Mouse (Mus musculus): Measurements from ENCODE around the gene Olfr417. TPM values are rescaled to one million over a fixed set of nuclear protein-coding genes. Genes with fewer than 3 reads are reported as not detected.
"Not testable (repeated sequence)": the region's sequence is repeated elsewhere in the genome, so short reads cannot be mapped to it uniquely, and the experiment has no call there.

Gene Olfr417
- polyA plus RNA-seq (2016; fragmentation: Nextera tagmentation; extraction: Ambion mirVana) = not detected in 2 replicates

- Histone ChIP-seq H3K4me1 (no peaks in the 10 kb centered on the region), H3K9me3 (no peaks in the 10 kb centered on the region), H3K4me3 (no peak within 1 kb of the TSS), H3K36me3 (no peaks in the 10 kb centered on the region), H3K27ac (no peak within 1 kb of the TSS), H3K27me3 (ENCODE audit: insufficient read depth, poor library complexity, severe bottlenecking) (no peaks in the 10 kb centered on the region)
- no peak for DNase-seq (ENCODE audit: low spot score)
- WGBS = 71% methylated on average over 2 of the region's 2 CpGs
Measured at GRCm38 (mm10) chr1:174364882-174365451, at the start of gene Olfr417. Olfr417 (plus strand) TSS chr1:174365122.

- H3K4me3 ChIP-seq = no peak overlapping the region
- no peaks in the 10 kb centered on the region for H3K4me1 ChIP-seq
- no peaks in the 10 kb centered on the region for H3K36me3 ChIP-seq
- no peak for DNase-seq (ENCODE audit: low spot score)
- H3K9me3 ChIP-seq = no peaks in the 10 kb centered on the region
- WGBS = 80% methylated on average over 2 of the region's 2 CpGs
- no peak overlapping the region for H3K27ac ChIP-seq
- H3K27me3 ChIP-seq (ENCODE audit: insufficient read depth, poor library complexity, severe bottlenecking) = no peaks in the 10 kb centered on the region
Measured at GRCm38 (mm10) chr1:174317308-174317707, 47.6 kb upstream of the Olfr417 start.

GRCm38 (mm10) chr1:174330218-174330617 is 34.7 kb upstream of the Olfr417 start, which contains the start of gene Mptx1:
Mptx1 (plus strand) TSS chr1:174330518.
- no peaks in the 10 kb centered on the region for H3K27me3 ChIP-seq (ENCODE audit: insufficient read depth, poor library complexity, severe bottlenecking)
- H3K9me3 ChIP-seq = no peaks in the 10 kb centered on the region
- H3K36me3 ChIP-seq = no peaks in the 10 kb centered on the region
- H3K27ac ChIP-seq = no peak within 1 kb of the TSS
- DNase-seq (ENCODE audit: low spot score) = no peak
- H3K4me1 ChIP-seq = no peaks in the 10 kb centered on the region
- H3K4me3 ChIP-seq = no peak within 1 kb of the TSS

- DNase-seq (ENCODE audit: low spot score); H3K36me3 ChIP-seq: not testable (repeated sequence)
- 86% methylated on average over 1 of the region's 1 CpGs for WGBS
Measured at GRCm38 (mm10) chr1:174353636-174354035, 11.3 kb upstream of the Olfr417 start.

GRCm38 (mm10) chr1:174354640-174355039 is 10.3 kb upstream of the Olfr417 start:
- Histone ChIP-seq H3K27me3 (ENCODE audit: insufficient read depth, poor library complexity, severe bottlenecking) (no peaks in the 10 kb centered on the region), H3K9me3 (no peaks in the 10 kb centered on the region), H3K27ac (no peak overlapping the region), H3K4me3 (no peak overlapping the region), H3K36me3 (no peaks in the 10 kb centered on the region), H3K4me1 (no peaks in the 10 kb centered on the region)
- DNase-seq (ENCODE audit: low spot score) = no peak
- WGBS = 72% methylated on average over 5 of the region's 5 CpGs

More at GRCm38 (mm10) chr1:174353636-174354035, 11.3 kb upstream of the Olfr417 start:
- not testable (repeated sequence) for H3K4me1 ChIP-seq; H3K9me3 ChIP-seq; H3K27ac ChIP-seq; H3K27me3 ChIP-seq (ENCODE audit: insufficient read depth, poor library complexity, severe bottlenecking); H3K4me3 ChIP-seq

- no peak overlapping the region for H3K4me3 ChIP-seq
- H3K9me3 ChIP-seq = no peaks in the 10 kb centered on the region
- H3K27me3 ChIP-seq (ENCODE audit: insufficient read depth, poor library complexity, severe bottlenecking) = no peaks in the 10 kb centered on the region
- no peaks in the 10 kb centered on the region for H3K4me1 ChIP-seq
- WGBS = 91% methylated on average over 3 of the region's 3 CpGs
- no peak overlapping the region for H3K27ac ChIP-seq
- H3K36me3 ChIP-seq = no peaks in the 10 kb centered on the region
- DNase-seq (ENCODE audit: low spot score) = no peak
Measured at GRCm38 (mm10) chr1:174373799-174374198, 8.9 kb downstream of the Olfr417 start.

GRCm38 (mm10) chr1:174390746-174391145 is 25.8 kb downstream of the Olfr417 start, which contains the start of gene Olfr248:
Olfr248 (plus strand) TSS chr1:174391046.
- Histone ChIP-seq H3K36me3 (no peaks in the 10 kb centered on the region), H3K4me1 (no peaks in the 10 kb centered on the region), H3K9me3 (no peaks in the 10 kb centered on the region), H3K27ac (no peak within 1 kb of the TSS), H3K4me3 (no peak within 1 kb of the TSS), H3K27me3 (ENCODE audit: insufficient read depth, poor library complexity, severe bottlenecking) (no peaks in the 10 kb centered on the region)
- WGBS = 78% methylated on average over 2 of the region's 2 CpGs
- no peak for DNase-seq (ENCODE audit: low spot score)

GRCm38 (mm10) chr1:174422959-174423358 is 58.0 kb downstream of the Olfr417 start:
- no peak overlapping the region for H3K27ac ChIP-seq
- no peak overlapping the region for H3K4me3 ChIP-seq
- 53% methylated on average over 4 of the region's 4 CpGs for WGBS
- H3K36me3 ChIP-seq = no peaks in the 10 kb centered on the region
- H3K27me3 ChIP-seq (ENCODE audit: insufficient read depth, poor library complexity, severe bottlenecking) = no peaks in the 10 kb centered on the region
- H3K4me1 ChIP-seq = no peaks in the 10 kb centered on the region
- DNase-seq (ENCODE audit: low spot score) = no peak
- H3K9me3 ChIP-seq = no peaks in the 10 kb centered on the region

- H3K36me3 ChIP-seq = no peaks in the 10 kb centered on the region
- 60% methylated on average over 1 of the region's 1 CpGs for WGBS
- H3K27me3 ChIP-seq (ENCODE audit: insufficient read depth, poor library complexity, severe bottlenecking) = no peaks in the 10 kb centered on the region
- no peak within 1 kb of the TSS for H3K4me3 ChIP-seq
- H3K9me3 ChIP-seq = no peaks in the 10 kb centered on the region
- H3K27ac ChIP-seq = no peak within 1 kb of the TSS
- no peak for DNase-seq (ENCODE audit: low spot score)
- H3K4me1 ChIP-seq = no peaks in the 10 kb centered on the region
Measured at GRCm38 (mm10) chr1:174423764-174424163, 58.8 kb downstream of the Olfr417 start, which contains the start of gene Olfr414. Olfr414 (plus strand) TSS chr1:174424064.

Other genes starting within 250 kb of the Olfr417 start
- not detected in 2 replicates for gene Olfr231, start 244.0 kb upstream of the Olfr417 start, polyA plus RNA-seq (2016; fragmentation: Nextera tagmentation; extraction: Ambion mirVana)
- not detected in 2 replicates for gene Olfr424, start 233.6 kb upstream of the Olfr417 start, polyA plus RNA-seq (2016; fragmentation: Nextera tagmentation; extraction: Ambion mirVana)
- gene Olfr420, start 209.5 kb upstream of the Olfr417 start, polyA plus RNA-seq (2016; fragmentation: Nextera tagmentation; extraction: Ambion mirVana) = 0.09 TPM in 1 of 2 replicates, not detected in the other
- 3.8 and 6.7 TPM in 2 replicates for gene Spta1, start 192.3 kb upstream of the Olfr417 start, polyA plus RNA-seq (2016; fragmentation: Nextera tagmentation; extraction: Ambion mirVana)
- not detected in 2 replicates for gene Olfr419, start 113.1 kb upstream of the Olfr417 start, polyA plus RNA-seq (2016; fragmentation: Nextera tagmentation; extraction: Ambion mirVana)
- gene Mptx1, start 34.6 kb upstream of the Olfr417 start, polyA plus RNA-seq (2016; fragmentation: Nextera tagmentation; extraction: Ambion mirVana) = not detected in 2 replicates
- gene Olfr248, start 25.9 kb downstream of the Olfr417 start, polyA plus RNA-seq (2016; fragmentation: Nextera tagmentation; extraction: Ambion mirVana) = not detected in 2 replicates
- not detected in 2 replicates for gene Olfr414, start 58.9 kb downstream of the Olfr417 start, polyA plus RNA-seq (2016; fragmentation: Nextera tagmentation; extraction: Ambion mirVana)
- not detected in 2 replicates for gene Olfr220, start 77.0 kb downstream of the Olfr417 start, polyA plus RNA-seq (2016; fragmentation: Nextera tagmentation; extraction: Ambion mirVana)
- gene Fmn2, start 136.7 kb downstream of the Olfr417 start, polyA plus RNA-seq (2016; fragmentation: Nextera tagmentation; extraction: Ambion mirVana) = 0.36 and 0.50 TPM in 2 replicates